Mouse (Mus musculus): ENCODE measurements at regions not wholly inside any gene's neighbourhood (a gene's known extent, or its start where the extent isn't known, plus 50 kb on each side); places are given as distances from the start of the nearest gene placed in this dataset.

- Histone ChIP-seq H3K9me3 (replicated peaks) (no peaks in the 10 kb centered on the region), H3K4me2 (no peak overlapping the region), H3K4me1 (replicated peaks) (peaks cover 14% of the 10 kb centered on the region), H3K4me3 (no peak overlapping the region), H3K9ac (no peak overlapping the region), H3K36me3 (no peaks in the 10 kb centered on the region), H3K27ac (no peak overlapping the region), H3K27me3 (no peaks in the 10 kb centered on the region; the same call in 1 of the 2 replicates)
- no peak for ATAC-seq (replicated peaks; ENCODE audit: insufficient number of reproducible peaks, insufficient read depth, low FRiP score, low read depth)
- WGBS: 51% methylated on average over 3 of the region's 3 CpGs
Observed at GRCm38 (mm10) chr8:34535434-34535833, 423.9 kb upstream of the Gm10131 start.

- Histone ChIP-seq H3K27me3 (no peaks in the 10 kb centered on the region; the same call in 1 of the 2 replicates), H3K4me1 (replicated peaks) (peaks cover 14% of the 10 kb centered on the region), H3K4me2 (no peak overlapping the region), H3K4me3 (no peak overlapping the region), H3K36me3 (no peaks in the 10 kb centered on the region), H3K9ac (no peak overlapping the region), H3K27ac (peak overlapping the region; percentile 7; the same call in 1 of the 2 replicates), H3K9me3 (replicated peaks) (no peaks in the 10 kb centered on the region)
- 45% methylated on average over 4 of the region's 4 CpGs for WGBS
- ATAC-seq (replicated peaks; ENCODE audit: insufficient number of reproducible peaks, insufficient read depth, low FRiP score, low read depth): no peak
Observed at GRCm38 (mm10) chr8:34533421-34533820, 421.9 kb upstream of the Gm10131 start.

GRCm38 (mm10) chr8:34530896-34531679 is 419.6 kb upstream of the Gm10131 start:
- WGBS: 66% methylated on average over 11 of the region's 11 CpGs
- Histone ChIP-seq H3K27me3 (no peaks in the 10 kb centered on the region; the same call in 1 of the 2 replicates), H3K4me3 (no peak overlapping the region), H3K9ac (no peak overlapping the region), H3K36me3 (no peaks in the 10 kb centered on the region), H3K4me1 (replicated peaks) (peaks cover 14% of the 10 kb centered on the region), H3K9me3 (replicated peaks) (no peaks in the 10 kb centered on the region), H3K27ac (no peak overlapping the region), H3K4me2 (no peak overlapping the region)
- ATAC-seq (replicated peaks; ENCODE audit: insufficient number of reproducible peaks, insufficient read depth, low FRiP score, low read depth): no peak

GRCm38 (mm10) chr8:34530046-34530445 is 418.5 kb upstream of the Gm10131 start:
- no peak overlapping the region for H3K4me2 ChIP-seq
- H3K9ac ChIP-seq: no peak overlapping the region
- no peak for ATAC-seq (replicated peaks; ENCODE audit: insufficient number of reproducible peaks, insufficient read depth, low FRiP score, low read depth)
- H3K27me3 ChIP-seq: no peaks in the 10 kb centered on the region; the same call in 1 of the 2 replicates
- H3K9me3 ChIP-seq (replicated peaks): no peaks in the 10 kb centered on the region
- WGBS: 55% methylated on average over 5 of the region's 5 CpGs
- peaks cover 14% of the 10 kb centered on the region for H3K4me1 ChIP-seq (replicated peaks)
- no peak overlapping the region for H3K4me3 ChIP-seq
- H3K36me3 ChIP-seq: no peaks in the 10 kb centered on the region
- H3K27ac ChIP-seq: no peak overlapping the region

GRCm38 (mm10) chr8:34529452-34529851 is 417.9 kb upstream of the Gm10131 start:
- H3K4me1 ChIP-seq (replicated peaks): peaks cover 14% of the 10 kb centered on the region

GRCm38 (mm10) chr8:34528213-34528612 is 416.7 kb upstream of the Gm10131 start:
- Histone ChIP-seq H3K4me3 (no peak overlapping the region), H3K9me3 (replicated peaks) (no peaks in the 10 kb centered on the region), H3K27ac (no peak overlapping the region), H3K4me1 (replicated peaks) (peaks cover 7% of the 10 kb centered on the region), H3K36me3 (no peaks in the 10 kb centered on the region), H3K9ac (no peak overlapping the region), H3K27me3 (no peaks in the 10 kb centered on the region; the same call in 1 of the 2 replicates), H3K4me2 (no peak overlapping the region)
- no peak for ATAC-seq (replicated peaks; ENCODE audit: insufficient number of reproducible peaks, insufficient read depth, low FRiP score, low read depth)
- 70% methylated on average over 3 of the region's 3 CpGs for WGBS

More at GRCm38 (mm10) chr8:34529452-34529851, 417.9 kb upstream of the Gm10131 start:
- H3K27me3 ChIP-seq: no peaks in the 10 kb centered on the region; the same call in 1 of the 2 replicates
- no peak overlapping the region for H3K27ac ChIP-seq
- H3K36me3 ChIP-seq: no peaks in the 10 kb centered on the region
- no peak overlapping the region for H3K4me2 ChIP-seq
- H3K9ac ChIP-seq: no peak overlapping the region
- H3K9me3 ChIP-seq (replicated peaks): no peaks in the 10 kb centered on the region
- ATAC-seq (replicated peaks; ENCODE audit: insufficient number of reproducible peaks, insufficient read depth, low FRiP score, low read depth): no peak
- no peak overlapping the region for H3K4me3 ChIP-seq
- 74% methylated on average over 1 of the region's 1 CpGs for WGBS

GRCm38 (mm10) chr8:34525231-34525630 is 413.7 kb upstream of the Gm10131 start:
- no peak for ATAC-seq (replicated peaks; ENCODE audit: insufficient number of reproducible peaks, insufficient read depth, low FRiP score, low read depth)
- Histone ChIP-seq H3K9me3 (replicated peaks) (no peaks in the 10 kb centered on the region), H3K4me1 (replicated peaks) (no peaks in the 10 kb centered on the region), H3K4me3 (no peak overlapping the region), H3K36me3 (no peaks in the 10 kb centered on the region), H3K4me2 (no peak overlapping the region), H3K27me3 (no peaks in the 10 kb centered on the region), H3K27ac (no peak overlapping the region), H3K9ac (no peak overlapping the region)
- WGBS: 49% methylated on average over 4 of the region's 4 CpGs

GRCm38 (mm10) chr8:34523849-34524248 is 412.3 kb upstream of the Gm10131 start:
- no peak overlapping the region for H3K4me2 ChIP-seq
- ATAC-seq (replicated peaks; ENCODE audit: insufficient number of reproducible peaks, insufficient read depth, low FRiP score, low read depth): no peak
- no peaks in the 10 kb centered on the region for H3K4me1 ChIP-seq (replicated peaks)
- H3K9ac ChIP-seq: no peak overlapping the region
- H3K27ac ChIP-seq: no peak overlapping the region
- H3K36me3 ChIP-seq: no peaks in the 10 kb centered on the region
- H3K4me3 ChIP-seq: no peak overlapping the region
- 60% methylated on average over 3 of the region's 3 CpGs for WGBS
- no peaks in the 10 kb centered on the region for H3K27me3 ChIP-seq
- H3K9me3 ChIP-seq (replicated peaks): no peaks in the 10 kb centered on the region

GRCm38 (mm10) chr8:34521316-34521715 is 409.8 kb upstream of the Gm10131 start:
- no peaks in the 10 kb centered on the region for H3K36me3 ChIP-seq
- no peaks in the 10 kb centered on the region for H3K27me3 ChIP-seq
- 73% methylated on average over 7 of the region's 7 CpGs for WGBS
- H3K9ac ChIP-seq: no peak overlapping the region
- ATAC-seq (replicated peaks; ENCODE audit: insufficient number of reproducible peaks, insufficient read depth, low FRiP score, low read depth): no peak
- no peaks in the 10 kb centered on the region for H3K9me3 ChIP-seq (replicated peaks)
- H3K4me1 ChIP-seq (replicated peaks): no peaks in the 10 kb centered on the region
- no peak overlapping the region for H3K4me2 ChIP-seq
- no peak overlapping the region for H3K4me3 ChIP-seq
- H3K27ac ChIP-seq: no peak overlapping the region

GRCm38 (mm10) chr8:34520664-34521063 is 409.1 kb upstream of the Gm10131 start:
- Histone ChIP-seq H3K9ac (no peak overlapping the region), H3K36me3 (no peaks in the 10 kb centered on the region), H3K9me3 (replicated peaks) (no peaks in the 10 kb centered on the region), H3K4me1 (replicated peaks) (no peaks in the 10 kb centered on the region), H3K4me3 (no peak overlapping the region), H3K27ac (no peak overlapping the region), H3K4me2 (no peak overlapping the region), H3K27me3 (no peaks in the 10 kb centered on the region)
- ATAC-seq (replicated peaks; ENCODE audit: insufficient number of reproducible peaks, insufficient read depth, low FRiP score, low read depth): no peak
- WGBS: 67% methylated on average over 4 of the region's 4 CpGs

- Histone ChIP-seq H3K9me3 (replicated peaks) (no peaks in the 10 kb centered on the region), H3K4me3 (no peak overlapping the region), H3K27ac (no peak overlapping the region), H3K27me3 (no peaks in the 10 kb centered on the region), H3K9ac (no peak overlapping the region), H3K4me2 (no peak overlapping the region), H3K4me1 (replicated peaks) (no peaks in the 10 kb centered on the region), H3K36me3 (no peaks in the 10 kb centered on the region)
- no peak for ATAC-seq (replicated peaks; ENCODE audit: insufficient number of reproducible peaks, insufficient read depth, low FRiP score, low read depth)
- WGBS: 61% methylated on average over 4 of the region's 4 CpGs
Observed at GRCm38 (mm10) chr8:34513459-34514090, 402.0 kb upstream of the Gm10131 start.
